Comparison of ENCODE assay signal across 9 mouse cellular contexts in the genomic region with DNA sequence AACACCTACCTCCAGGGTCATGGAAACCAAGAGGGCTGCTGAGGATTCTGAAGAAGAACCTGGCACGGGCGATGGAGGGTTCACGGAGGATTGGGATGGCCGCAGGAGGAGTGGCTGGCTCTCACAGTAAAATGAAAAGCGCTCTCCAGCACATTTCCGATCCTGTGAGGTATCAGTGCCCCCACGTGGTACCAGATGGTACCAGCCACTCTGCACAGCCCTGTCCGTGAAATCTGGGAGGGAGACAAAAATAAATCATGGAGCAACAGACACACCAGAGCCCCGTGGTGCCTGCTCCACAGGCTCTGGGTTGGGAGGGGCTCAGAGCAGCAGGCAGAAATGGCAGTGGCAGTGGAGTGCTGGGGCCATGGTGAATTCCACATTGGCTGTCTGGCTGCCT. TPM values are rescaled to one million over a fixed set of nuclear protein-coding genes. Genes with fewer than 3 reads are reported as not detected.
DNase-seq lines count a peak whose midpoint lies in the region; ATAC-seq and TF ChIP-seq lines count a peak whose summit lies in the region.
"Had no signal": no experiment of that assay in that cellular context is flagged by ENCODE, and none has a peak within 500 bp of the region (broad histone marks: within the 10 kb centered on the region; RNA-seq: fewer than 3 reads in every experiment).

No protein-coding gene starts in this region.

- 18% methylated on average over 9 of the region's 9 CpGs for WGBS in heart, adult 2 months
- 27% methylated on average over 9 of the region's 9 CpGs for WGBS in midbrain, embryonic 14.5 days

- peak; percentile 46; the same call in 1 of the 2 replicates for ATAC-seq in midbrain, embryonic 14.5 days (ENCODE audit: low FRiP score, low TSS enrichment)
- no peak for ATAC-seq in granulocyte monocyte progenitor cell, adult 5-6 weeks (replicated peaks; ENCODE audit: poor library complexity, severe bottlenecking)

- 0 out of 2 replicates have a peak, but pooled peaks have one; percentile 37 for TF ChIP-seq EP300 in heart, adult 2 months (IDR thresholded peaks at IDR 0.05; ENCODE audit: insufficient read depth, low read depth, low read length)

- H3K9me3 ChIP-seq in midbrain, embryonic 14.5 days (ENCODE audit: control insufficient read depth, low read length) = no peaks in the 10 kb centered on the region
- H3K9me3 ChIP-seq: lung, embryonic 15.5 days had no signal

- intact Hi-C loops in heart, adult 2 months (cut with DNase I) = loop anchor here (5.0 kb wide), 1 partner anchor 387 kb away; the partner anchor contains the start of gene Ntf3
- intact Hi-C loops in heart, postnatal 25 days (cut with DNase I) = no loop called here

- no peaks in the 10 kb centered on the region; the same call in 1 of the 2 replicates for H3K4me1 ChIP-seq in heart, adult 2 months (ENCODE audit: control insufficient read depth, insufficient read depth, low read length)
- H3K4me1 ChIP-seq in midbrain, embryonic 14.5 days (ENCODE audit: control insufficient read depth, insufficient read depth, low read length) = no peaks in the 10 kb centered on the region
- H3K4me1 ChIP-seq: lung, embryonic 15.5 days had no signal

- H3K27ac ChIP-seq in heart, adult 2 months = no peak overlapping the region
- H3K27ac ChIP-seq in midbrain, embryonic 14.5 days (replicated peaks; ENCODE audit: low read depth, low read length) = no peak overlapping the region
- H3K27ac ChIP-seq: lung, embryonic 15.5 days had no signal

- H3K4me2 ChIP-seq in midbrain, embryonic 14.5 days (ENCODE audit: low read length) = no peak overlapping the region
- H3K4me2 ChIP-seq: lung, embryonic 15.5 days had no signal

- no peak overlapping the region for H3K9ac ChIP-seq in heart, adult 2 months (ENCODE audit: low read depth, low read length)
- no peak overlapping the region for H3K9ac ChIP-seq in midbrain, embryonic 14.5 days (replicated peaks; ENCODE audit: low read length)
- H3K9ac ChIP-seq: lung, embryonic 15.5 days had no signal

- DNase-seq in heart, adult 2 months = peak; percentile 30 to 52
- DNase-seq in heart, postnatal 25 days (ENCODE audit: low spot score) = no peak
- DNase-seq in cerebellum, adult 8-10 months = peak; percentile 76
- DNase-seq in frontal cortex, postnatal 10 days (ENCODE audit: low spot score in 2 of 2) = peak; percentile 34 to 41
- DNase-seq in layer of hippocampus, adult 9-11 months = peak; percentile 69
- peak; percentile 71 for DNase-seq in midbrain, embryonic 14.5 days
- no peak for DNase-seq in thymus, postnatal 4 days

- TF ChIP-seq POLR2A in heart, adult 2 months (IDR thresholded peaks at IDR 0.05; ENCODE audit: insufficient read depth, low read depth, low read length) = no peak

- H3K27me3 ChIP-seq in heart, adult 2 months (ENCODE audit: control insufficient read depth, insufficient read depth, low read length) = no peaks in the 10 kb centered on the region
- H3K27me3 ChIP-seq in midbrain, embryonic 14.5 days (ENCODE audit: control insufficient read depth, insufficient read depth, low read length) = no peaks in the 10 kb centered on the region

- no peaks in the 10 kb centered on the region for H3K79me2 ChIP-seq in heart, adult 2 months (replicated peaks; ENCODE audit: control insufficient read depth, insufficient read depth, low read length)

- no peaks in the 10 kb centered on the region for H3K36me3 ChIP-seq in heart, adult 2 months (ENCODE audit: control insufficient read depth, insufficient read depth, low read length)
- no peaks in the 10 kb centered on the region for H3K36me3 ChIP-seq in midbrain, embryonic 14.5 days (ENCODE audit: control insufficient read depth, insufficient read depth, low read length)
- H3K36me3 ChIP-seq: lung, embryonic 15.5 days had no signal

- peak; percentile 73 for TF ChIP-seq CTCF in heart, adult 2 months (IDR thresholded peaks at IDR 0.05)

- no peak overlapping the region for H3K4me3 ChIP-seq in heart, adult 2 months
- no peak overlapping the region for H3K4me3 ChIP-seq in midbrain, embryonic 14.5 days (replicated peaks; ENCODE audit: low read depth, low read length)
- H3K4me3 ChIP-seq: lung, embryonic 15.5 days had no signal

RNA-seq across cellular contexts. Expression of gene Kcna5, which starts 18.6 kb away (rescaled TPM):
- 10 to 100 TPM; 15.1 to 27.1 TPM for total RNA-seq in heart, adult 2 months (2021)
- 20.4 and 23.2 TPM in 2 replicates for polyA plus RNA-seq in heart, adult 2 months (2012; rRNA removed)
- total RNA-seq in heart, postnatal 25 days (2021) = 10 to 100 TPM; 13.4 to 16.7 TPM
- 2.6 and 3.5 TPM in 2 replicates for polyA plus RNA-seq in midbrain, embryonic 14.5 days (2014; fragmentation: Nextera tagmentation; extraction: Ambion mirVana)
- total RNA-seq in granulocyte monocyte progenitor cell, adult 5-6 weeks (2014; fragmentation: Nextera tagmentation) = not detected in 2 replicates
- total RNA-seq in granulocyte monocyte progenitor cell, adult 5-6 weeks (2017) = not detected in 2 replicates

Comparison
In these comparisons a context has a peak if more than half of its experiments do, and no peak if none do; other contexts are left out.
1. DNase-seq: peak in heart, adult 2 months (2 of 2), cerebellum, adult 8-10 months (single experiment), frontal cortex, postnatal 10 days (2 of 2), layer of hippocampus, adult 9-11 months (single experiment) and midbrain, embryonic 14.5 days (single experiment); none in heart, postnatal 25 days (single experiment) and thymus, postnatal 4 days (single experiment).
2. RNA of gene Kcna5, which starts 18.6 kb away (total RNA-seq): 15.1 to 27.1 TPM in heart, adult 2 months and 13.4 to 16.7 TPM in heart, postnatal 25 days; not detected in granulocyte monocyte progenitor cell, adult 5-6 weeks; every median in the first group is over 10 times any median in the second.